ENCODE assay signal across 17 mouse cellular contexts in the genomic region with DNA sequence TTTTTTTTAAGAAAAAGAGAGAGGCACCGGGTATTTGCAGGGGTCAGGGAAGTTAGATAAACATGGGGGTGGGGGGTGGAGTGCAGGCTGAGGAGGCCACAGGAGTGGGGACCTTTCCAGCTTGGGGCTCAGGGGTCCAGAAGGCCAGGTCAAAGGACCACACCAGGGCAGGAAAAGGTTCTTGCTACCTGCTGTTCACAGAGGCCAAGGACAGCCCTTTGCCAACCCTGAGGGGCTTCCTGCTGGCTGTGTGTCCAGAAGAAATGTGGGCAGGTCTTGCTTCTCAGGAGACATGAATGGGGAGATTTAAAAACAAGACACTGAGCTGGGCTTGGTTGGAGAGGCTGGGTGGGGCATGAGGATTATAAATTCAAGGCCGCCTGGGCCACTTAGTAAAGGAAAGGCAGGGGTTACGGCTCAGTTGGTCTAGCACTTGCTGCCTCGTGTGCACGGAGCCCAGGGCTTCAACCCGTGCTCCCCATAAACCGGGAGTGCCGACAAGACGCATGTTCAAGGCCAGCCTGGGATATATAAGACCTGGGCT. TPM values are rescaled to one million over a fixed set of nuclear protein-coding genes. Genes with fewer than 3 reads are reported as not detected.
A peak's percentile ranks its signal among the peaks of the same experiment; 100 is the strongest.
DNase-seq lines count a peak whose midpoint lies in the region; ATAC-seq and TF ChIP-seq lines count a peak whose summit lies in the region.
"Had no signal": no experiment of that assay in that cellular context is flagged by ENCODE, and none has a peak within 500 bp of the region (broad histone marks: within the 10 kb centered on the region; RNA-seq: fewer than 3 reads in every experiment).

No protein-coding gene starts in this region.

- H3K4me2 ChIP-seq in midbrain, embryonic 16.5 days (ENCODE audit: low read length) = no peak overlapping the region
- no peak overlapping the region for H3K4me2 ChIP-seq in forebrain, embryonic 11.5 days (ENCODE audit: low read depth, low read length, severe bottlenecking)
- H3K4me2 ChIP-seq in hindbrain, embryonic 14.5 days (replicated peaks) = no peak overlapping the region
- H3K4me2 ChIP-seq in neural tube, embryonic 15.5 days = no peak overlapping the region
- H3K4me2 ChIP-seq: heart, embryonic 11.5 days; neural tube, embryonic 12.5 days had no signal

- H3K27ac ChIP-seq in midbrain, embryonic 10.5 days (replicated peaks) = 0 out of 2 replicates have a peak overlapping the region, but pooled peaks have one; percentile 17
- no peak overlapping the region for H3K27ac ChIP-seq in midbrain, embryonic 16.5 days (ENCODE audit: low read length)
- peak overlapping the region; percentile 62 for H3K27ac ChIP-seq in forebrain, embryonic 11.5 days (ENCODE audit: low read depth, low read length)
- H3K27ac ChIP-seq in hindbrain, embryonic 14.5 days = peak overlapping the region; percentile 11; the same call in 1 of the 2 replicates
- 0 out of 2 replicates have a peak overlapping the region, but pooled peaks have one; percentile 18 for H3K27ac ChIP-seq in neural tube, embryonic 15.5 days (replicated peaks)
- H3K27ac ChIP-seq: neural tube, embryonic 12.5 days had no signal

- no peak for ATAC-seq in midbrain, embryonic 16.5 days
- no peak for ATAC-seq in forebrain, embryonic 11.5 days (replicated peaks; ENCODE audit: low FRiP score)
- ATAC-seq in hindbrain, embryonic 14.5 days (ENCODE audit: low FRiP score) = no peak
- ATAC-seq in neural tube, embryonic 15.5 days (ENCODE audit: low FRiP score) = no peak

- H3K4me1 ChIP-seq in midbrain, embryonic 10.5 days = peaks cover 21% of the 10 kb centered on the region
- H3K4me1 ChIP-seq in midbrain, embryonic 16.5 days (ENCODE audit: control insufficient read depth, insufficient read depth, low read length) = peaks cover 3% of the 10 kb centered on the region
- peaks cover 8% of the 10 kb centered on the region for H3K4me1 ChIP-seq in forebrain, embryonic 11.5 days (replicated peaks; ENCODE audit: control insufficient read depth, insufficient read depth, low read length)
- peaks cover 2% of the 10 kb centered on the region; the same call in 1 of the 2 replicates for H3K4me1 ChIP-seq in hindbrain, embryonic 14.5 days (replicated peaks; ENCODE audit: control insufficient read depth, insufficient read depth, low read length)
- H3K4me1 ChIP-seq in neural tube, embryonic 15.5 days = peaks cover 18% of the 10 kb centered on the region
- no peaks in the 10 kb centered on the region for H3K4me1 ChIP-seq in lung, adult 2 months (ENCODE audit: control insufficient read depth, insufficient read depth, low read length)

- H3K36me3 ChIP-seq in midbrain, embryonic 10.5 days = peaks cover 17% of the 10 kb centered on the region
- H3K36me3 ChIP-seq in midbrain, embryonic 16.5 days (ENCODE audit: control insufficient read depth, insufficient read depth, low read length) = peaks cover 4% of the 10 kb centered on the region
- H3K36me3 ChIP-seq in forebrain, embryonic 11.5 days (ENCODE audit: control insufficient read depth, insufficient read depth, low read length) = no peaks in the 10 kb centered on the region
- H3K36me3 ChIP-seq in hindbrain, embryonic 14.5 days (replicated peaks; ENCODE audit: control insufficient read depth, insufficient read depth) = no peaks in the 10 kb centered on the region
- H3K36me3 ChIP-seq in neural tube, embryonic 15.5 days = 0 out of 2 replicates have a peak, but pooled peaks cover 9% of the 10 kb centered on the region

- H3K9ac ChIP-seq in midbrain, embryonic 16.5 days (ENCODE audit: low read depth, low read length) = no peak overlapping the region
- no peak overlapping the region for H3K9ac ChIP-seq in forebrain, embryonic 11.5 days (ENCODE audit: low read length)
- H3K9ac ChIP-seq in hindbrain, embryonic 14.5 days = no peak overlapping the region
- no peak overlapping the region for H3K9ac ChIP-seq in neural tube, embryonic 15.5 days (replicated peaks)
- H3K9ac ChIP-seq: neural tube, embryonic 12.5 days had no signal

- no peak overlapping the region for H3K4me3 ChIP-seq in midbrain, embryonic 10.5 days
- H3K4me3 ChIP-seq in midbrain, embryonic 16.5 days (ENCODE audit: low read depth, low read length) = no peak overlapping the region
- H3K4me3 ChIP-seq in forebrain, embryonic 11.5 days (ENCODE audit: low read depth, low read length) = no peak overlapping the region
- no peak overlapping the region for H3K4me3 ChIP-seq in hindbrain, embryonic 14.5 days (replicated peaks; ENCODE audit: low read length)
- no peak overlapping the region for H3K4me3 ChIP-seq in neural tube, embryonic 15.5 days (replicated peaks)
- no peak overlapping the region for H3K4me3 ChIP-seq in lung, adult 2 months (replicated peaks; ENCODE audit: extremely low read depth, low read depth, low read length)
- H3K4me3 ChIP-seq: neural tube, embryonic 12.5 days had no signal

- peaks cover 6% of the 10 kb centered on the region for H3K9me3 ChIP-seq in midbrain, embryonic 10.5 days (replicated peaks)
- 0 out of 2 replicates have a peak, but pooled peaks cover 3% of the 10 kb centered on the region for H3K9me3 ChIP-seq in midbrain, embryonic 16.5 days (replicated peaks; ENCODE audit: control insufficient read depth, low read length, poor library complexity, severe bottlenecking)
- peaks cover 4% of the 10 kb centered on the region for H3K9me3 ChIP-seq in forebrain, embryonic 11.5 days (ENCODE audit: control insufficient read depth, low read length)
- no peaks in the 10 kb centered on the region for H3K9me3 ChIP-seq in hindbrain, embryonic 14.5 days (ENCODE audit: control insufficient read depth, low read length)
- no peaks in the 10 kb centered on the region for H3K9me3 ChIP-seq in neural tube, embryonic 15.5 days (replicated peaks)

- DNase-seq in midbrain, embryonic 10.5 days (ENCODE audit: low spot score) = peak; percentile 24
- no peak for DNase-seq in forebrain, embryonic 11.5 days (ENCODE audit: low spot score)
- no peak for DNase-seq in hindbrain, embryonic 14.5 days (ENCODE audit: low spot score)
- DNase-seq in lung, adult 2 months = no peak
- DNase-seq in kidney, postnatal 14 days = no peak
- DNase-seq in thymus, postnatal 0 days (ENCODE audit: low spot score) = no peak
- DNase-seq: adrenal gland, postnatal 14 days; cerebellum, adult 9-11 months; gastrocnemius, postnatal 14 days; heart, postnatal 36 days; kidney, adult 18-20 months; right cerebral cortex, adult 18-20 months; thymus, adult 18-20 months had no signal

- 44% methylated on average over 9 of the region's 9 CpGs for WGBS in midbrain, embryonic 10.5 days
- WGBS in midbrain, embryonic 16.5 days = 33% methylated on average over 9 of the region's 9 CpGs
- WGBS in forebrain, embryonic 11.5 days = 34% methylated on average over 9 of the region's 9 CpGs
- 53% methylated on average over 9 of the region's 9 CpGs for WGBS in hindbrain, embryonic 14.5 days
- 36% methylated on average over 9 of the region's 9 CpGs for WGBS in neural tube, embryonic 15.5 days
- 60% methylated on average over 9 of the region's 9 CpGs for WGBS in lung, adult 2 months

- H3K27me3 ChIP-seq in midbrain, embryonic 10.5 days (ENCODE audit: low read depth, poor library complexity, severe bottlenecking) = peaks cover 21% of the 10 kb centered on the region; the same call in 1 of the 2 replicates
- no peaks in the 10 kb centered on the region for H3K27me3 ChIP-seq in midbrain, embryonic 16.5 days (ENCODE audit: control insufficient read depth, insufficient read depth, low read depth, low read length)
- peaks cover 9% of the 10 kb centered on the region for H3K27me3 ChIP-seq in forebrain, embryonic 11.5 days (ENCODE audit: control insufficient read depth, insufficient read depth, low read length)
- no peaks in the 10 kb centered on the region for H3K27me3 ChIP-seq in hindbrain, embryonic 14.5 days (ENCODE audit: control insufficient read depth, insufficient read depth, low read length)
- H3K27me3 ChIP-seq in neural tube, embryonic 15.5 days (replicated peaks) = no peaks in the 10 kb centered on the region

- TF ChIP-seq CTCF in lung, adult 2 months (IDR thresholded peaks at IDR 0.05; ENCODE audit: insufficient read depth, low read length) = no peak

- no peak for TF ChIP-seq POLR2A in lung, adult 2 months (IDR thresholded peaks at IDR 0.05; ENCODE audit: borderline replicate concordance, extremely low read depth, low read depth, low read length)

RNA-seq across cellular contexts. Expression of gene Pheta1, which starts 41.1 kb away (rescaled TPM):
- polyA plus RNA-seq in midbrain, embryonic 10.5 days (2016; fragmentation: Nextera tagmentation; extraction: Ambion mirVana) = 46.7 and 52.9 TPM in 2 replicates
- 43.4 and 51.3 TPM in 2 replicates for polyA plus RNA-seq in midbrain, embryonic 16.5 days (2015; fragmentation: Nextera tagmentation; extraction: Ambion mirVana)
- polyA plus RNA-seq in forebrain, embryonic 11.5 days (2014; fragmentation: Nextera tagmentation; extraction: Ambion mirVana) = 35.7 and 38.4 TPM in 2 replicates
- 28.7 and 32.3 TPM in 2 replicates for polyA plus RNA-seq in hindbrain, embryonic 14.5 days (2014; fragmentation: Nextera tagmentation; extraction: Ambion mirVana)
- polyA plus RNA-seq in neural tube, embryonic 15.5 days (2015; fragmentation: Nextera tagmentation; extraction: Ambion mirVana) = 33.0 and 34.7 TPM in 2 replicates
- polyA plus RNA-seq in lung, adult 2 months (2012; rRNA removed) = 20.4 and 25.3 TPM in 2 replicates
- polyA plus RNA-seq in thymus, postnatal 0 days (2015; fragmentation: Nextera tagmentation; extraction: Ambion mirVana) = 14.0 and 15.2 TPM in 2 replicates

RNA-seq across cellular contexts. Expression of gene Sh2b3, which starts 52.4 kb away (rescaled TPM):
- 6.9 and 8.1 TPM in 2 replicates for polyA plus RNA-seq in midbrain, embryonic 10.5 days (2016; fragmentation: Nextera tagmentation; extraction: Ambion mirVana)
- 6.1 and 6.7 TPM in 2 replicates for polyA plus RNA-seq in midbrain, embryonic 16.5 days (2015; fragmentation: Nextera tagmentation; extraction: Ambion mirVana)
- 9.1 and 9.8 TPM in 2 replicates for polyA plus RNA-seq in forebrain, embryonic 11.5 days (2014; fragmentation: Nextera tagmentation; extraction: Ambion mirVana)
- 8.8 and 9.1 TPM in 2 replicates for polyA plus RNA-seq in hindbrain, embryonic 14.5 days (2014; fragmentation: Nextera tagmentation; extraction: Ambion mirVana)
- 7.5 and 9.4 TPM in 2 replicates for polyA plus RNA-seq in neural tube, embryonic 15.5 days (2015; fragmentation: Nextera tagmentation; extraction: Ambion mirVana)
- polyA plus RNA-seq in lung, adult 2 months (2012; rRNA removed) = 58.8 and 106 TPM in 2 replicates
- polyA plus RNA-seq in thymus, postnatal 0 days (2015; fragmentation: Nextera tagmentation; extraction: Ambion mirVana) = 13.1 and 13.9 TPM in 2 replicates
